Mouse (Mus musculus): ENCODE results near the gene Sparc. TPM values are rescaled to one million over a fixed set of nuclear protein-coding genes. Genes with fewer than 3 reads are reported as not detected.

Sparc gene
- total and polyA plus RNA-seq, 3 experiments, result 320 to 666 (median 420) TPM

- Histone ChIP-seq H3K27me3 (ENCODE audit: control insufficient read depth, insufficient read depth, low read length) (no peaks in the 10 kb centered on the region), H3K4me1 (ENCODE audit: control insufficient read depth, insufficient read depth, low read length) (no peaks in the 10 kb centered on the region; the same call in 1 of the 2 replicates), H3K79me2 (replicated peaks; ENCODE audit: control insufficient read depth, insufficient read depth, low read length) (no peaks in the 10 kb centered on the region), H3K4me3 (no peak overlapping the region), H3K36me3 (ENCODE audit: control insufficient read depth, insufficient read depth, low read length) (no peaks in the 10 kb centered on the region), H3K27ac (no peak overlapping the region), H3K9ac (ENCODE audit: low read depth, low read length) (no peak overlapping the region)
- WGBS, result 84% methylated on average over 2 of the region's 2 CpGs
- intact Hi-C loops (cut with DNase I), result no loop called here
- DNase-seq, result no peak
- no peak for TF ChIP-seq POLR2A (IDR thresholded peaks at IDR 0.05; ENCODE audit: insufficient read depth, low read depth, low read length)
- TF ChIP-seq EP300 (IDR thresholded peaks at IDR 0.05; ENCODE audit: insufficient read depth, low read depth, low read length), result no peak
- TF ChIP-seq CTCF (IDR thresholded peaks at IDR 0.05), result no peak
Measured at GRCm38 (mm10) chr11:55356846-55357245, 66.1 kb downstream of the Sparc start.

Other genes with a start within 250 kb of the Sparc start
- 10 to 100 TPM; 10.6 to 12.1 TPM for gene Slc36a2, start 238.1 kb downstream of the Sparc start, total RNA-seq (2021)
- 70.1 and 80.6 TPM in 2 replicates for gene Slc36a2, start 238.1 kb downstream of the Sparc start, polyA plus RNA-seq (2012; rRNA removed)
- 10 to 100 TPM; 11.4 to 13.2 TPM for gene Slc36a1, start 218.8 kb downstream of the Sparc start, total RNA-seq (2021)
- gene Slc36a1, start 218.8 kb downstream of the Sparc start, polyA plus RNA-seq (2012; rRNA removed), result 11.4 and 11.9 TPM in 2 replicates
- gene Fat2, start 86.6 kb downstream of the Sparc start, total RNA-seq (2021), result under 1 TPM; 0.03 to 0.09 TPM
- gene Fat2, start 86.6 kb downstream of the Sparc start, polyA plus RNA-seq (2012; rRNA removed), result 0.09 and 0.14 TPM in 2 replicates
- 100 to 1,000 TPM in 1 of 2 experiments, 10 to 100 TPM in 1; 98.6 to 112 TPM for gene Atox1, start 38.1 kb upstream of the Sparc start, total RNA-seq (2021)
- gene Atox1, start 38.1 kb upstream of the Sparc start, polyA plus RNA-seq (2012; rRNA removed), result 155 and 204 TPM in 2 replicates
- 10 to 100 TPM; 40.0 to 41.3 TPM for gene G3bp1, start 46.5 kb upstream of the Sparc start, total RNA-seq (2021)
- gene G3bp1, start 46.5 kb upstream of the Sparc start, polyA plus RNA-seq (2012; rRNA removed), result 22.0 and 31.6 TPM in 2 replicates
- not detected for gene Glra1, start 185.0 kb upstream of the Sparc start, total RNA-seq (2021)
- not detected in 2 replicates for gene Glra1, start 185.0 kb upstream of the Sparc start, polyA plus RNA-seq (2012; rRNA removed)

Data from heart, adult 2 months (tissue).